Mouse (Mus musculus) ES-E14 (cell line): Measurements from ENCODE around the gene Hoxc10. TPM values are rescaled to one million over a fixed set of nuclear protein-coding genes. Genes with fewer than 3 reads are reported as not detected.
A peak's percentile ranks its signal among the peaks of the same experiment; 100 is the strongest.

Source experiments
- DNase-seq: peaks from one replicate; pipeline ENCODE4 v3.0.0-alpha.2; 2013; ENCODE audit warnings: low read depth, low spot score
- H3K27ac ChIP-seq: 2 replicates; pipeline ENCODE4 v1.5.1; 2012; ENCODE audit warnings: low read depth, mild to moderate bottlenecking, low read length, moderate library complexity, mixed read lengths; ENCODE audit not compliant: poor library complexity, insufficient read depth, severe bottlenecking
- H3K36me3 ChIP-seq: 2 replicates; pipeline ENCODE4 v1.6.1; 2012; ENCODE audit warnings: mild to moderate bottlenecking, low read length, moderate library complexity, mixed read lengths; ENCODE audit not compliant: control insufficient read depth, poor library complexity, insufficient read depth, severe bottlenecking
- H3K4me1 ChIP-seq, 2 experiments: fragments of 150-350 bp in 1 of 2; sonication (generic) in 1 of 2; 2 replicates each; pipeline ENCODE4 v1.6.1; 2012; ENCODE audit warnings: low read length in 2 of 2, mild to moderate bottlenecking in 1 of 2, mixed read lengths in 1 of 2; ENCODE audit not compliant: control insufficient read depth in 2 of 2, insufficient read depth in 2 of 2, poor library complexity in 1 of 2
- H3K4me3 ChIP-seq, 2 experiments: fragments of 150-350 bp in 1 of 2; sonication (generic) in 1 of 2; 2 replicates each; pipeline ENCODE4 v1.5.1; 2012; ENCODE audit warnings: low read length in 2 of 2, low read depth in 1 of 2, mild to moderate bottlenecking in 1 of 2, mixed read lengths in 1 of 2; ENCODE audit not compliant: insufficient read depth in 1 of 2, poor library complexity in 1 of 2, severe bottlenecking in 1 of 2
- H3K9ac ChIP-seq: 2 replicates; pipeline ENCODE4 v1.6.1; 2012; ENCODE audit warnings: low read depth, mild to moderate bottlenecking, low read length, mixed read lengths; ENCODE audit not compliant: poor library complexity, insufficient read depth, severe bottlenecking
- H3K9me3 ChIP-seq: fragments of 150-350 bp; sonication (generic); 2 replicates; pipeline ENCODE4 v1.6.1; 2012; ENCODE audit warnings: low read depth, mild to moderate bottlenecking, low read length; ENCODE audit not compliant: control insufficient read depth, insufficient read depth
- CHD2 ChIP-seq: IDR thresholded peaks from 2 replicates; pipeline ENCODE4 v1.6.1; 2014; ENCODE audit warnings: mild to moderate bottlenecking, low read depth, low read length, inconsistent platforms
- HCFC1 ChIP-seq: IDR thresholded peaks from 2 replicates; pipeline ENCODE4 v1.6.1; 2012; ENCODE audit warnings: low read length, inconsistent platforms, borderline replicate concordance; ENCODE audit not compliant: insufficient read depth
- MAFK ChIP-seq: IDR thresholded peaks from 2 replicates; pipeline ENCODE4 v1.6.1; 2014; ENCODE audit warnings: mild to moderate bottlenecking, low read depth, low read length, inconsistent platforms; ENCODE audit not compliant: insufficient read depth
- ZC3H11A ChIP-seq: IDR thresholded peaks from 2 replicates; pipeline ENCODE4 v1.6.1; 2012; ENCODE audit warnings: low read depth, mild to moderate bottlenecking, inconsistent platforms, low read length, borderline replicate concordance
- ZNF384 ChIP-seq: IDR thresholded peaks from 2 replicates; pipeline ENCODE4 v1.6.1; 2012; ENCODE audit warnings: low read depth, low read length, inconsistent platforms
- in situ Hi-C, 2 experiments: fragments of 600-800 bp; cut with MboI; formaldehyde crosslinking; loops; one replicate each; pipeline ENCODE4 v1.15.1; 2025; ENCODE audit warnings: low sequenced_read_pairs in 2 of 2, inconsistent platforms in 1 of 2; ENCODE audit not compliant: unreplicated experiment in 2 of 2
- total RNA-seq: library from RNA; depleted of rRNA; stranded (reverse); fragments of 300-350 nt; gene quantifications from 2 replicates; pipeline ENCODE4 v1.2.3, GENCODE M21; 2012

Hoxc10 gene
- total RNA-seq, 1 experiment: 0.58 TPM

DNA sequence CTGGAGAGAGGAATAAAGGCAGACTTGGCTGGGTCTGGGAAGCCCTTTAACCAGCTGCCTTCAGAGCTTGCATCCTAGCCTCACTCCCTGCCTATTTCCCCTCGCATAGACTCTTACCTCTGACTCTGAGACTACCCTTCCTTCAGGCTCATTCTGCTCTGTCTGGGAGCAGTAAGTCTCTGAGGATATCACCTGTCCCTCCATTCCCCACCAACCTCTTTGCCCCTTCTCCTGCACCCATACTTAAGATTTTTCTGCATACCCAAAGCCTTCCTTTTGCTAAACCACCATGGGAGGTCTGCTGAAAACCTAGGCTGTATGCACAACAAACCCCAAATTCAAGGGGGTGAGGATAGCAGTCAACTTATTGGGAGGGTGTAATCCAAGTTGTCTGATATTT is 13.3 kb downstream of the Hoxc10 start:
- in situ Hi-C loops: loop anchor here in 1 of 2 experiments (10.0 to 25.0 kb wide), 3 partner anchors 55 to 332 kb away; partner anchors contain the start of genes Gpr84 and Hoxc13
- peaks cover 0 to 6% of the 10 kb centered on the region in 2 experiments; a peak in 1 of 4 replicates for H3K4me1 ChIP-seq
- no peak for DNase-seq
- H3K9ac ChIP-seq: no peak overlapping the region
- no peaks in the 10 kb centered on the region for H3K9me3 ChIP-seq
- no peak overlapping the region for H3K27ac ChIP-seq
- TF ChIP-seq ZNF384: no peak
- no peak for TF ChIP-seq ZC3H11A
- TF ChIP-seq HCFC1: no peak
- TF ChIP-seq CHD2: no peak
- no peak for TF ChIP-seq MAFK
- H3K36me3 ChIP-seq: no peaks in the 10 kb centered on the region
- no peak overlapping the region for H3K4me3 ChIP-seq

DNA sequence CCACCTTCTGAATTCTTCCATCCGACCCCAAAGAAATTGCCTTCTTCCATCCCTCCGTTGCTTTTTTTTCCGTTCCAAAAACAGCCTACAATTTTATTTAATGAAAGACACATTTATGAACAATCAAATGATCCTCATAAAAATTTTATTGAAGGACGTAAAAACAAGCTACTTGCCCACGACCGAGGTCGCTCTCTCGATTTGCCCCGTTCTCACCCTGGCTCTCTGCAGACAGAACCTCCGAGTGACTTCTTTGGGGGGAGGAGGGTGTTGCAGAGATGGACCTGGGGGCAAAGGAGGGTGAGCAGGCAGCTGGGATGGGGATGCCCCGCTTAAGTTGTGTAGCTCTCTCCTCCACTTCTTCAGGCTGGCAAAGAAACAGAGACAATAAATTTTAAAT is 13.8 kb downstream of the Hoxc10 start:
- Histone ChIP-seq H3K9ac (no peak overlapping the region), H3K4me1 (peaks cover 0 to 6% of the 10 kb centered on the region in 2 experiments; a peak in 1 of 4 replicates), H3K36me3 (no peaks in the 10 kb centered on the region), H3K4me3 (no peak overlapping the region), H3K9me3 (no peaks in the 10 kb centered on the region), H3K27ac (no peak overlapping the region)
- no peak for TF ChIP-seq CHD2
- TF ChIP-seq ZC3H11A: no peak
- no peak for TF ChIP-seq MAFK
- TF ChIP-seq HCFC1: no peak
- no peak for TF ChIP-seq ZNF384
- no peak for DNase-seq
- in situ Hi-C loops: loop anchor here in 1 of 2 experiments (10.0 to 25.0 kb wide), 3 partner anchors 56 to 332 kb away; partner anchors contain the start of genes Gpr84 and Hoxc13

- H3K9me3 ChIP-seq: no peaks in the 10 kb centered on the region
- peaks cover 0 to 4% of the 10 kb centered on the region in 2 experiments; a peak in 1 of 4 replicates for H3K4me1 ChIP-seq
- no peak overlapping the region for H3K27ac ChIP-seq
- no peak for TF ChIP-seq MAFK
- no peak for TF ChIP-seq CHD2
- no peak for TF ChIP-seq HCFC1
- TF ChIP-seq ZNF384: no peak
- no peak for TF ChIP-seq ZC3H11A
- no peak overlapping the region for H3K9ac ChIP-seq
- no peak for DNase-seq
- no peaks in the 10 kb centered on the region for H3K36me3 ChIP-seq
- in situ Hi-C loops: loop anchor here in 1 of 2 experiments (10.0 to 25.0 kb wide), 3 partner anchors 56 to 331 kb away; partner anchors contain the start of genes Gpr84 and Hoxc13
- H3K4me3 ChIP-seq: peak overlapping the region; percentile 8 to 60; a peak in 3 of 4 replicates
Measured at GRCm38 (mm10) chr15:102980912-102981311, 14.3 kb downstream of the Hoxc10 start.

DNA sequence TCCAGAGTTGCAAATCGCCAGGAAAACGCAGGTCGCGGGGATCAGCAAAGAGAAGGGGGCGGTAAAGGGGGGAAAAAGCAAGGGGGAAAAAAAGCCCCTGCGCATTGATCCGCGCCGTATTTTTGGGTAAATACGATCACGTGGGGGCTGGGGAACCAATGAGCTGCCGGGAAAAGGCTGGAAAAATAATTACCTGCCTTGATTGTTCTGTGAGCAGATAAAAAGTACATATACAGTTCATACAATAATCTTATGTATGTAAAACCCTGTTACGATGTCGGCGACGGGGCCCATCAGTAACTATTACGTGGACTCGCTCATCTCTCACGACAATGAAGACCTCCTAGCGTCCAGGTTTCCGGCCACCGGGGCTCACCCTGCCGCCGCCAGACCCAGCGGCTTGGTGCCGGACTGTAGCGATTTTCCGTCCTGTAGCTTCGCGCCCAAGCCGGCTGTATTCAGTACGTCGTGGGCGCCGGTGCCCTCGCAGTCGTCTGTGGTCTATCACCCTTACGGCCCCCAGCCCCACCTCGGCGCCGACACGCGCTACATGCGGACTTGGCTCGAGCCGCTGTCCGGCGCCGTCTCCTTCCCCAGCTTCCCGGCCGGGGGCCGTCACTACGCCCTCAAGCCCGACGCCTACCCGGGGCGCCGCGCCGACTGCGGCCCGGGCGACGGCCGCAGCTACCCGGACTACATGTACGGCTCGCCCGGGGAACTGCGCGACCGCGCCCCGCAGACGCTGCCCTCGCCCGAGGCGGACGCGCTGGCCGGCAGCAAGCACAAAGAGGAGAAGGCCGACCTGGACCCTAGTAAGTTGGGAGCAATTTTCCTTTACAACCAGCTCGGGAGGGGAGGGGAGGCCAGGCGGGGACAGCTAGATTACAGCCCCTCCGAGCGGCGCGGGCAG is 15.0 kb downstream of the Hoxc10 start:
- DNase-seq: peak; percentile 73
- no peak for TF ChIP-seq ZNF384
- 0 out of 2 replicates have a peak, but pooled peaks have one; percentile 38 for TF ChIP-seq CHD2
- H3K4me1 ChIP-seq: peaks cover 0 to 2% of the 10 kb centered on the region in 2 experiments; a peak in 1 of 4 replicates

More for the DNA sequence above, 15.0 kb downstream of the Hoxc10 start:
- H3K9me3 ChIP-seq: no peaks in the 10 kb centered on the region
- H3K4me3 ChIP-seq: peak overlapping the region; percentile 47 to 60
- H3K36me3 ChIP-seq: no peaks in the 10 kb centered on the region
- H3K27ac ChIP-seq: no peak overlapping the region
- H3K9ac ChIP-seq: peak overlapping the region; percentile 3; the same call in 1 of the 2 replicates
- in situ Hi-C loops: loop anchor here in 1 of 2 experiments (10.0 to 25.0 kb wide), 3 partner anchors 57 to 331 kb away; partner anchors contain the start of genes Gpr84 and Hoxc13
